Mouse (Mus musculus) liver, embryonic 11.5 days (tissue): ENCODE data around the gene Apod. TPM values are rescaled to one million over a fixed set of nuclear protein-coding genes. Genes with fewer than 3 reads are reported as not detected.
"Not testable (repeated sequence)": the region's sequence is repeated elsewhere in the genome, so short reads cannot be mapped to it uniquely, and the experiment has no call there.

Source experiments
- ATAC-seq: fragments of 200-750 bp; cut with Nextera tagmentation; replicated peaks from 2 replicates; pipeline ENCODE4 v1.8.0; 2017; ENCODE audit warnings: moderate number of reproducible peaks, mild to moderate bottlenecking, moderate TSS enrichment, moderate library complexity; ENCODE audit not compliant: low FRiP score
- DNase-seq: peaks from one replicate; pipeline ENCODE4 v3.0.0-alpha.2; 2017; ENCODE audit warnings: low spot score
- H3K27ac ChIP-seq: fragments of 300-500 bp; sonication (generic); 2 replicates; pipeline ENCODE4 v1.5.1; 2014; ENCODE audit warnings: mild to moderate bottlenecking, low read depth, low read length, control low read depth
- H3K27me3 ChIP-seq: fragments of 300-500 bp; sonication (generic); replicated peaks from 2 replicates; pipeline ENCODE4 v1.6.1; 2014; ENCODE audit warnings: low read length, mixed read lengths; ENCODE audit not compliant: control insufficient read depth, insufficient read depth
- H3K36me3 ChIP-seq: fragments of 300-500 bp; sonication (generic); 2 replicates; pipeline ENCODE4 v1.6.1; 2014; ENCODE audit warnings: mild to moderate bottlenecking, low read length, moderate library complexity, mixed read lengths; ENCODE audit not compliant: control insufficient read depth, insufficient read depth
- H3K4me1 ChIP-seq: fragments of 300-500 bp; sonication (generic); replicated peaks from 2 replicates; pipeline ENCODE4 v1.6.1; 2014; ENCODE audit warnings: low read length, mixed read lengths; ENCODE audit not compliant: control insufficient read depth, insufficient read depth
- H3K4me2 ChIP-seq: fragments of 300-500 bp; sonication (generic); 2 replicates; pipeline ENCODE4 v1.6.1; 2014; ENCODE audit warnings: mild to moderate bottlenecking, control low read depth, moderate library complexity
- H3K4me3 ChIP-seq: fragments of 300-500 bp; sonication (generic); 2 replicates; pipeline ENCODE4 v1.5.1; 2014; ENCODE audit warnings: low read depth, low read length, control low read depth
- H3K9ac ChIP-seq: fragments of 300-500 bp; sonication (generic); 2 replicates; pipeline ENCODE4 v1.6.1; 2014; ENCODE audit warnings: low read depth, low read length, control low read depth
- H3K9me3 ChIP-seq: fragments of 300-500 bp; sonication (generic); 2 replicates; pipeline ENCODE4 v1.6.1; 2016; ENCODE audit warnings: low read length, inconsistent platforms, mixed read lengths; ENCODE audit not compliant: control insufficient read depth
- WGBS: fragments of 180-500 bp; shearing (Covaris S2); extraction: QIAGEN DNeasy Blood & Tissue Kit; methylation state at CpG from one replicate; pipeline ENCODE4 v1.1.7; 2014; 5-methylcytosine and 5-hydroxymethylcytosine counted together
- polyA plus RNA-seq: library from polyadenylated mRNA; unstranded; fragments of >200 nt; fragmentation: Nextera tagmentation; extraction: Ambion mirVana; gene quantifications from 2 replicates; pipeline ENCODE4 v1.2.1, GENCODE M21; 2014

Apod gene
- polyA plus RNA-seq, 1 experiment from 2014 or later = not detected

GRCm38 (mm10) chr16:31347581-31347980, 33.0 kb upstream of the Apod start:
- H3K4me2 ChIP-seq = peak overlapping the region; percentile 44

GRCm38 (mm10) chr16:31342966-31343365, 28.4 kb upstream of the Apod start:
- Histone ChIP-seq H3K4me3 (no peak overlapping the region), H3K4me1 (no peaks in the 10 kb centered on the region), H3K4me2 (no peak overlapping the region), H3K27me3 (no peaks in the 10 kb centered on the region), H3K9ac (no peak overlapping the region), H3K9me3 (no peaks in the 10 kb centered on the region), H3K27ac (no peak overlapping the region), H3K36me3 (no peaks in the 10 kb centered on the region)
- DNase-seq (no peak), ATAC-seq (no peak)
- WGBS = 58% methylated on average over 2 of the region's 2 CpGs

More at GRCm38 (mm10) chr16:31347581-31347980, 33.0 kb upstream of the Apod start:
- DNase-seq (no peak), ATAC-seq (no peak)
- Histone ChIP-seq H3K36me3 (no peaks in the 10 kb centered on the region), H3K9ac (no peak overlapping the region), H3K27ac (no peak overlapping the region), H3K27me3 (peaks cover 2% of the 10 kb centered on the region; the same call in 1 of the 2 replicates), H3K9me3 (no peaks in the 10 kb centered on the region), H3K4me3 (no peak overlapping the region), H3K4me1 (no peaks in the 10 kb centered on the region)
- WGBS = 16% methylated on average over 14 of the region's 14 CpGs

GRCm38 (mm10) chr16:31342556-31342955, 27.9 kb upstream of the Apod start:
- no peaks in the 10 kb centered on the region for H3K9me3 ChIP-seq
- DNase-seq = no peak
- 41% methylated on average over 5 of the region's 5 CpGs for WGBS
- no peaks in the 10 kb centered on the region for H3K4me1 ChIP-seq
- no peak overlapping the region for H3K9ac ChIP-seq
- H3K36me3 ChIP-seq = no peaks in the 10 kb centered on the region
- no peak overlapping the region for H3K4me3 ChIP-seq
- H3K27ac ChIP-seq = no peak overlapping the region
- H3K4me2 ChIP-seq = no peak overlapping the region
- ATAC-seq = no peak
- no peaks in the 10 kb centered on the region for H3K27me3 ChIP-seq

- DNase-seq (no peak), ATAC-seq (no peak)
- Histone ChIP-seq H3K36me3 (no peaks in the 10 kb centered on the region), H3K4me2 (no peak overlapping the region), H3K9me3 (no peaks in the 10 kb centered on the region), H3K9ac (no peak overlapping the region), H3K4me1 (no peaks in the 10 kb centered on the region), H3K4me3 (no peak overlapping the region), H3K27me3 (no peaks in the 10 kb centered on the region), H3K27ac (no peak overlapping the region)
- WGBS = 42% methylated on average over 5 of the region's 5 CpGs
These were observed 24.7 kb upstream of the Apod start for GRCm38 (mm10) chr16:31339332-31339731.

GRCm38 (mm10) chr16:31337956-31338355, 23.3 kb upstream of the Apod start:
- Histone ChIP-seq H3K27me3 (no peaks in the 10 kb centered on the region), H3K36me3 (no peaks in the 10 kb centered on the region), H3K4me1 (no peaks in the 10 kb centered on the region), H3K9me3 (no peaks in the 10 kb centered on the region), H3K27ac (no peak overlapping the region), H3K4me2 (no peak overlapping the region), H3K4me3 (no peak overlapping the region), H3K9ac (no peak overlapping the region)
- DNase-seq (no peak), ATAC-seq (no peak)
- WGBS = 59% methylated on average over 3 of the region's 3 CpGs

- Histone ChIP-seq H3K4me3 (no peak overlapping the region), H3K9me3 (no peaks in the 10 kb centered on the region), H3K27me3 (no peaks in the 10 kb centered on the region), H3K4me1 (no peaks in the 10 kb centered on the region), H3K27ac (no peak overlapping the region), H3K9ac (no peak overlapping the region), H3K36me3 (no peaks in the 10 kb centered on the region), H3K4me2 (no peak overlapping the region)
- 45% methylated on average over 5 of the region's 5 CpGs for WGBS
- DNase-seq = no peak
- no peak for ATAC-seq
These were observed 20.2 kb upstream of the Apod start for GRCm38 (mm10) chr16:31334796-31335195.

GRCm38 (mm10) chr16:31332586-31332985, 18.0 kb upstream of the Apod start:
- Histone ChIP-seq H3K9ac (no peak overlapping the region), H3K4me3 (no peak overlapping the region), H3K9me3 (no peaks in the 10 kb centered on the region), H3K36me3 (no peaks in the 10 kb centered on the region), H3K4me2 (no peak overlapping the region), H3K27ac (no peak overlapping the region), H3K4me1 (no peaks in the 10 kb centered on the region), H3K27me3 (no peaks in the 10 kb centered on the region)
- ATAC-seq (no peak), DNase-seq (no peak)

GRCm38 (mm10) chr16:31330970-31331369, 16.4 kb upstream of the Apod start:
- not testable (repeated sequence) for H3K9me3 ChIP-seq, H3K27me3 ChIP-seq, H3K4me1 ChIP-seq, H3K36me3 ChIP-seq, H3K27ac ChIP-seq, ATAC-seq, H3K4me2 ChIP-seq, DNase-seq, H3K4me3 ChIP-seq, H3K9ac ChIP-seq
- 86% methylated on average over 6 of the region's 6 CpGs for WGBS

GRCm38 (mm10) chr16:31329668-31330067, 15.1 kb upstream of the Apod start:
- 48% methylated on average over 2 of the region's 2 CpGs for WGBS

More at GRCm38 (mm10) chr16:31329668-31330067, 15.1 kb upstream of the Apod start:
- Histone ChIP-seq H3K27ac (no peak overlapping the region), H3K4me2 (no peak overlapping the region), H3K9ac (no peak overlapping the region), H3K4me3 (no peak overlapping the region), H3K36me3 (no peaks in the 10 kb centered on the region), H3K27me3 (no peaks in the 10 kb centered on the region), H3K9me3 (no peaks in the 10 kb centered on the region), H3K4me1 (no peaks in the 10 kb centered on the region)
- DNase-seq (no peak), ATAC-seq (no peak)
